Mouse (Mus musculus): ENCODE results near the gene Grm8. TPM values are rescaled to one million over a fixed set of nuclear protein-coding genes. Genes with fewer than 3 reads are reported as not detected.

The Grm8 gene
- total and polyA plus RNA-seq, 3 experiments, result 0.42 to 0.52 TPM; not detected in 1

DNA sequence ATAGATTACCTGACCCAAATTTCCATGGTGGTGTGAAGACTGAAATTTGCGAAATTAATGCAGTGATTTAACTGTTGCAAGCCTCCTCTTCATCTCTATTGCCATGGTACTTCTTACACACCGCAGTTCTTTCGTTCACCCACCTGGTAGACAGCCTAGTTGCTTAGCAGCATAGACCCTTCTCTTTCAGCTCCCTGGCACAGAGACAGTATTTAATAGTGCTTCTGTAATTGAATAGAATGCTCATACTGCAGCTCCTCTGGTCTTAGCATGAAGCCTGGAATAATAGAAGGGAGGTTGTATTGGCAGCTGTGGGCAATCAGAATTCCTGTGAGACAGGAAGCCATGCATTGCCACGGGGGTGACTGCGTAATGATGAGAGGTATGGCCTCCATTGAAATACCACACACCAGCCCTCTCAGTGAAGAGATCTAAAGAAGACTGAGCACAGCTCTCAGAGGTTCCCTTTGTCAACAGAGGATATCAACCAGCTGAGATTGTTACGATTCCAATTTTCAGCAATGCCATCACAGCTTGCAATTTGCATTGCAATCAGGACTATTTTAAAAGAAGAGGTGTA is 178.6 kb downstream of the Grm8 start:
- TF ChIP-seq POLR2A (IDR thresholded peaks at IDR 0.05; ENCODE audit: control insufficient read depth in 1 of 2, insufficient read depth in 1 of 2, low read depth in 1 of 2, low read length in 2 of 2, poor library complexity in 1 of 2) (no peak), EP300 (IDR thresholded peaks at IDR 0.05; ENCODE audit: low read depth in 1 of 2, low read length in 2 of 2) (no peak), JUND (IDR thresholded peaks at IDR 0.05; ENCODE audit: low read depth, low read length) (no peak), USF2 (IDR thresholded peaks at IDR 0.05; ENCODE audit: borderline replicate concordance in 1 of 2, insufficient read depth in 1 of 2, low read depth in 1 of 2, low read length in 2 of 2) (no peak), RCOR1 (IDR thresholded peaks at IDR 0.05; ENCODE audit: low read depth, low read length) (no peak), NRF1 (IDR thresholded peaks at IDR 0.05; ENCODE audit: insufficient read depth, low read depth, low read length, poor library complexity, severe bottlenecking) (no peak), UBTF (IDR thresholded peaks at IDR 0.05; ENCODE audit: borderline replicate concordance, insufficient read depth, low read depth, low read length) (no peak), ELF1 (IDR thresholded peaks at IDR 0.05; ENCODE audit: low read depth, low read length) (no peak)

DNA sequence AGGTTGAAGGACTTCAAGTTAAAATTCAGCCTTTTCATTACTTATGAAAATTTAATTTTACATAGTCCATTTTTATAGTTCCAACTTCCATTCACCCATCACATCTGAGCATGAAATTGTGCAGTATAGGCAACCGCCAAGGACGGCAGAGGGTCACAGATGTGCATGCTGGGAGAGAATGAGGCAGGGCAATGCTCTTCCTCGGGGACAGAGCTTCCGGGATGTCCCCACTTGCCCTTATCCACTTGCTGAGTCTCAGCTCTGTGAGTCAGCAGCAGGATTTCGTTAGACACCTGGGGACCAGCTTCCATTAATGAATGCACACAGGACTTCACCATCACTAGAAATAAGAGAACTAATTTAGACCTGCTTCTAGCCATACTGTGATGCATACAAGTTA is 183.5 kb downstream of the Grm8 start:
- no peak for DNase-seq (ENCODE audit: low read depth, low spot score)
- Histone ChIP-seq H3K4me1 (ENCODE audit: control insufficient read depth in 1 of 2, insufficient read depth in 2 of 2, low read length in 2 of 2) (no peaks in the 10 kb centered on the region), H3K79me2 (ENCODE audit: control insufficient read depth, insufficient read depth, low read length, poor library complexity) (no peaks in the 10 kb centered on the region), H3K9ac (ENCODE audit: control insufficient read depth, low read depth, low read length, poor library complexity, severe bottlenecking) (no peak overlapping the region), H3K27me3 (ENCODE audit: control insufficient read depth in 1 of 2, insufficient read depth in 2 of 2, low read length in 2 of 2) (peaks cover 0 to 5% of the 10 kb centered on the region in 2 experiments; a peak in 3 of 4 replicates), H3K36me3 (ENCODE audit: control insufficient read depth in 1 of 2, insufficient read depth in 2 of 2, low read length in 2 of 2) (no peaks in the 10 kb centered on the region), H3K9me3 (replicated peaks; ENCODE audit: insufficient read depth, low read length) (no peaks in the 10 kb centered on the region), H3K27ac (ENCODE audit: control insufficient read depth, low read depth, low read length) (no peak overlapping the region), H3K4me3 (ENCODE audit: control insufficient read depth in 1 of 2, insufficient read depth in 1 of 2, low read depth in 2 of 2, low read length in 2 of 2) (no peak overlapping the region)
- no peak for TF ChIP-seq NELFE (IDR thresholded peaks at IDR 0.05; ENCODE audit: low read depth, low read length)
- TF ChIP-seq RCOR1 (IDR thresholded peaks at IDR 0.05; ENCODE audit: low read depth, low read length), result no peak
- TF ChIP-seq USF2 (IDR thresholded peaks at IDR 0.05; ENCODE audit: borderline replicate concordance in 1 of 2, insufficient read depth in 1 of 2, low read depth in 1 of 2, low read length in 2 of 2), result no peak
- TF ChIP-seq RAD21 (IDR thresholded peaks at IDR 0.05; ENCODE audit: low read depth, low read length), result no peak
- TF ChIP-seq TCF12 (IDR thresholded peaks at IDR 0.05; ENCODE audit: low read depth, low read length), result no peak

More for the DNA sequence above, 178.6 kb downstream of the Grm8 start:
- no peaks in the 10 kb centered on the region for H3K79me2 ChIP-seq (ENCODE audit: control insufficient read depth, insufficient read depth, low read length, poor library complexity)
- DNase-seq (ENCODE audit: low read depth, low spot score), result no peak
- no peaks in the 10 kb centered on the region for H3K36me3 ChIP-seq (ENCODE audit: control insufficient read depth in 1 of 2, insufficient read depth in 2 of 2, low read length in 2 of 2)
- no peaks in the 10 kb centered on the region for H3K4me1 ChIP-seq (ENCODE audit: control insufficient read depth in 1 of 2, insufficient read depth in 2 of 2, low read length in 2 of 2)
- peaks cover 2 to 8% of the 10 kb centered on the region in 2 experiments for H3K27me3 ChIP-seq (ENCODE audit: control insufficient read depth in 1 of 2, insufficient read depth in 2 of 2, low read length in 2 of 2)
- H3K4me3 ChIP-seq (ENCODE audit: control insufficient read depth in 1 of 2, insufficient read depth in 1 of 2, low read depth in 2 of 2, low read length in 2 of 2), result no peak overlapping the region
- no peak overlapping the region for H3K9ac ChIP-seq (ENCODE audit: control insufficient read depth, low read depth, low read length, poor library complexity, severe bottlenecking)
- no peaks in the 10 kb centered on the region for H3K9me3 ChIP-seq (replicated peaks; ENCODE audit: insufficient read depth, low read length)
- no peak overlapping the region for H3K27ac ChIP-seq (ENCODE audit: control insufficient read depth, low read depth, low read length)

DNA sequence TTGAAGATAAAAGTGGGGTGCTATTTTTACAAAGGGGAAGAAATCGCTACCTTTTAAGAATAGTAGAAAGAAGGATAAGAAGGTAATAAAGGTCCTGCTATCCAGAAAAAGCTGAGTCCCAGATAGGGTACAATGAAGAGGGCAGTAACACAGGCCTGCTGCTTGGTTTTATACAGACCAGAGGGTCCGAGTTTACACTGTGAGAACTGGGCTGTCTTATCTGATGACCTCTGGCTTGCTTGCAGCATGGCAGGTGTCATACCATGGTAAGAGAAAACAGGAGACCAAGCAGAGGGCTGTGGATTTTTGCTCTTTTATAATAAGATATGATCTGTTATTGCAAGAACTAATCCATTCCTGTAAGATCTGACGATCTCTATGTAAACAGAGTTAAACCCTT is 206.9 kb downstream of the Grm8 start:
- Histone ChIP-seq H3K27ac (ENCODE audit: control insufficient read depth, low read depth, low read length) (no peak overlapping the region), H3K9ac (ENCODE audit: control insufficient read depth, low read depth, low read length, poor library complexity, severe bottlenecking) (no peak overlapping the region), H3K79me2 (ENCODE audit: control insufficient read depth, insufficient read depth, low read length, poor library complexity) (no peaks in the 10 kb centered on the region), H3K4me3 (ENCODE audit: control insufficient read depth in 1 of 2, insufficient read depth in 1 of 2, low read depth in 2 of 2, low read length in 2 of 2) (no peak overlapping the region), H3K27me3 (ENCODE audit: control insufficient read depth in 1 of 2, insufficient read depth in 2 of 2, low read length in 2 of 2) (no peaks in the 10 kb centered on the region), H3K36me3 (ENCODE audit: control insufficient read depth in 1 of 2, insufficient read depth in 2 of 2, low read length in 2 of 2) (no peaks in the 10 kb centered on the region; a peak in 1 of 4 replicates), H3K4me1 (ENCODE audit: control insufficient read depth in 1 of 2, insufficient read depth in 2 of 2, low read length in 2 of 2) (no peaks in the 10 kb centered on the region), H3K9me3 (replicated peaks; ENCODE audit: insufficient read depth, low read length) (no peaks in the 10 kb centered on the region)
- TF ChIP-seq UBTF (IDR thresholded peaks at IDR 0.05; ENCODE audit: borderline replicate concordance, insufficient read depth, low read depth, low read length) (no peak), CTCF (IDR thresholded peaks at IDR 0.05 in 2 of 3, conservative IDR thresholded peaks at IDR 0.05 in 1 of 3; ENCODE audit: control insufficient read depth in 1 of 3, insufficient read depth in 1 of 3, low read depth in 2 of 3, low read length in 3 of 3, poor library complexity in 1 of 3, severe bottlenecking in 1 of 3) (no peak), ELF1 (IDR thresholded peaks at IDR 0.05; ENCODE audit: low read depth, low read length) (no peak)
- no peak for DNase-seq (ENCODE audit: low read depth, low spot score)

Data from MEL (cell line).